Mouse (Mus musculus) midbrain, embryonic 14.5 days (tissue): ENCODE measurements around the gene Dmap1. TPM values are rescaled to one million over a fixed set of nuclear protein-coding genes. Genes with fewer than 3 reads are reported as not detected.

Source experiments
- ATAC-seq: fragments of 200-750 bp; cut with Nextera tagmentation; 2 replicates; pipeline ENCODE4 v1.8.0; 2017; ENCODE audit warnings: moderate number of reproducible peaks, moderate library complexity; ENCODE audit not compliant: low FRiP score, low TSS enrichment
- DNase-seq: peaks from one replicate; pipeline ENCODE4 v3.0.0-alpha.2; 2015
- H3K27ac ChIP-seq: fragments of 300-500 bp; sonication (generic); replicated peaks from 2 replicates; pipeline ENCODE4 v1.5.1; 2014; ENCODE audit warnings: mild to moderate bottlenecking, low read depth, low read length, moderate library complexity
- H3K27me3 ChIP-seq: fragments of 300-500 bp; sonication (generic); 2 replicates; pipeline ENCODE4 v1.6.1; 2014; ENCODE audit warnings: low read length, control low read depth, mixed read lengths; ENCODE audit not compliant: control insufficient read depth, insufficient read depth
- H3K36me3 ChIP-seq: fragments of 300-500 bp; sonication (generic); 2 replicates; pipeline ENCODE4 v1.6.1; 2014; ENCODE audit warnings: low read length, control low read depth; ENCODE audit not compliant: control insufficient read depth, insufficient read depth
- H3K4me1 ChIP-seq: fragments of 300-500 bp; sonication (generic); 2 replicates; pipeline ENCODE4 v1.6.1; 2014; ENCODE audit warnings: mild to moderate bottlenecking, antibody characterized with exemption, low read length, control low read depth; ENCODE audit not compliant: control insufficient read depth, insufficient read depth
- H3K4me2 ChIP-seq: fragments of 300-500 bp; sonication (generic); 2 replicates; pipeline ENCODE4 v1.6.1; 2014; ENCODE audit warnings: mild to moderate bottlenecking, low read length, moderate library complexity
- H3K4me3 ChIP-seq: fragments of 300-500 bp; sonication (generic); replicated peaks from 2 replicates; pipeline ENCODE4 v1.5.1; 2014; ENCODE audit warnings: low read depth, low read length
- H3K9ac ChIP-seq: fragments of 300-500 bp; sonication (generic); replicated peaks from 2 replicates; pipeline ENCODE4 v1.6.1; 2014; ENCODE audit warnings: mild to moderate bottlenecking, low read length, moderate library complexity
- H3K9me3 ChIP-seq: fragments of 300-500 bp; sonication (generic); 2 replicates; pipeline ENCODE4 v1.6.1; 2016; ENCODE audit warnings: low read length, control low read depth, mixed read lengths; ENCODE audit not compliant: control insufficient read depth
- WGBS: fragments of 180-500 bp; shearing (Covaris S2); extraction: QIAGEN DNeasy Blood & Tissue Kit; methylation state at CpG from one replicate; pipeline ENCODE4 v1.1.7; 2014; 5-methylcytosine and 5-hydroxymethylcytosine counted together
- polyA plus RNA-seq: library from polyadenylated mRNA; unstranded; fragments of >200 nt; fragmentation: Nextera tagmentation; extraction: Ambion mirVana; gene quantifications from 2 replicates; pipeline ENCODE4 v1.2.1, GENCODE M21; 2014

Dmap1 gene
- polyA plus RNA-seq, 1 experiment from 2014 or later, result 91.5 TPM

GRCm38 (mm10) chr4:117651626-117652101 is 30.4 kb downstream of the Dmap1 start:
- Histone ChIP-seq H3K4me3 (no peak overlapping the region), H3K4me2 (no peak overlapping the region), H3K36me3 (no peaks in the 10 kb centered on the region), H3K9me3 (no peaks in the 10 kb centered on the region), H3K27ac (0 out of 2 replicates have a peak overlapping the region, but pooled peaks have one; percentile 32), H3K9ac (no peak overlapping the region), H3K27me3 (no peaks in the 10 kb centered on the region), H3K4me1 (peaks cover 62% of the 10 kb centered on the region)
- DNase-seq (no peak), ATAC-seq (peak; percentile 18; the same call in 1 of the 2 replicates)
- WGBS, result 20% methylated on average over 8 of the region's 8 CpGs

- Histone ChIP-seq H3K9me3 (no peaks in the 10 kb centered on the region), H3K27ac (peak overlapping the region; percentile 86), H3K27me3 (no peaks in the 10 kb centered on the region), H3K4me2 (peak overlapping the region; percentile 33), H3K4me1 (peaks cover 63% of the 10 kb centered on the region), H3K4me3 (no peak overlapping the region), H3K36me3 (no peaks in the 10 kb centered on the region), H3K9ac (peak overlapping the region; percentile 23; the same call in 1 of the 2 replicates)
- DNase-seq (peak; percentile 79), ATAC-seq (no peak)
- 9% methylated on average over 23 of the region's 23 CpGs for WGBS
These were observed 34.9 kb downstream of the Dmap1 start for GRCm38 (mm10) chr4:117646926-117647755.

GRCm38 (mm10) chr4:117646496-117646895 is 35.6 kb downstream of the Dmap1 start:
- DNase-seq, result peak; percentile 47
- H3K4me3 ChIP-seq, result no peak overlapping the region
- peak overlapping the region; percentile 33 for H3K4me2 ChIP-seq
- no peaks in the 10 kb centered on the region for H3K27me3 ChIP-seq
- H3K9ac ChIP-seq, result peak overlapping the region; percentile 24; the same call in 1 of the 2 replicates
- peaks cover 58% of the 10 kb centered on the region for H3K4me1 ChIP-seq
- H3K36me3 ChIP-seq, result no peaks in the 10 kb centered on the region
- 22% methylated on average over 8 of the region's 8 CpGs for WGBS
- H3K27ac ChIP-seq, result peak overlapping the region; percentile 86
- 0 out of 2 replicates have a peak, but pooled peaks have one; percentile 9 for ATAC-seq
- no peaks in the 10 kb centered on the region for H3K9me3 ChIP-seq

- peaks cover 56% of the 10 kb centered on the region for H3K4me1 ChIP-seq
- ATAC-seq (0 out of 2 replicates have a peak, but pooled peaks have one; percentile 5), DNase-seq (no peak)
- no peak overlapping the region for H3K4me3 ChIP-seq
- no peaks in the 10 kb centered on the region for H3K27me3 ChIP-seq
- H3K4me2 ChIP-seq, result peak overlapping the region; percentile 48
- H3K9ac ChIP-seq, result peak overlapping the region; percentile 24; the same call in 1 of the 2 replicates
- H3K27ac ChIP-seq, result peak overlapping the region; percentile 86
- H3K36me3 ChIP-seq, result no peaks in the 10 kb centered on the region
- WGBS, result 50% methylated on average over 2 of the region's 2 CpGs
- H3K9me3 ChIP-seq, result no peaks in the 10 kb centered on the region
These were observed 36.2 kb downstream of the Dmap1 start for GRCm38 (mm10) chr4:117645859-117646258.

- Histone ChIP-seq H3K4me3 (no peak overlapping the region), H3K36me3 (no peaks in the 10 kb centered on the region), H3K9me3 (no peaks in the 10 kb centered on the region), H3K27ac (peak overlapping the region; percentile 86), H3K9ac (peak overlapping the region; percentile 24), H3K27me3 (no peaks in the 10 kb centered on the region), H3K4me1 (peaks cover 59% of the 10 kb centered on the region), H3K4me2 (peak overlapping the region; percentile 48)
- peak; percentile 83 for DNase-seq
- 2% methylated on average over 22 of the region's 22 CpGs for WGBS
- peak; percentile 83 for ATAC-seq
These were observed 37.0 kb downstream of the Dmap1 start for GRCm38 (mm10) chr4:117645031-117645435.

- WGBS, result 89% methylated on average over 1 of the region's 1 CpGs
- Histone ChIP-seq H3K27me3 (no peaks in the 10 kb centered on the region), H3K36me3 (no peaks in the 10 kb centered on the region), H3K9me3 (no peaks in the 10 kb centered on the region), H3K4me1 (peaks cover 44% of the 10 kb centered on the region), H3K4me2 (no peak overlapping the region), H3K9ac (no peak overlapping the region), H3K27ac (no peak overlapping the region), H3K4me3 (no peak overlapping the region)
- ATAC-seq (no peak), DNase-seq (no peak)
These were observed 40.3 kb downstream of the Dmap1 start for GRCm38 (mm10) chr4:117641804-117642203.

GRCm38 (mm10) chr4:117640925-117641703 is 41.0 kb downstream of the Dmap1 start:
- DNase-seq (no peak), ATAC-seq (no peak)
- H3K4me3 ChIP-seq, result no peak overlapping the region
- no peak overlapping the region for H3K9ac ChIP-seq
- peaks cover 44% of the 10 kb centered on the region for H3K4me1 ChIP-seq
- 91% methylated on average over 1 of the region's 1 CpGs for WGBS
- no peaks in the 10 kb centered on the region for H3K27me3 ChIP-seq
- no peaks in the 10 kb centered on the region for H3K36me3 ChIP-seq
- no peak overlapping the region for H3K27ac ChIP-seq
- no peak overlapping the region for H3K4me2 ChIP-seq
- H3K9me3 ChIP-seq, result no peaks in the 10 kb centered on the region

GRCm38 (mm10) chr4:117636891-117637613 is 45.0 kb downstream of the Dmap1 start:
- Histone ChIP-seq H3K4me2 (peak overlapping the region; percentile 21), H3K4me1 (peaks cover 19% of the 10 kb centered on the region), H3K9ac (peak overlapping the region; percentile 29; the same call in 1 of the 2 replicates), H3K4me3 (no peak overlapping the region), H3K27ac (peak overlapping the region; percentile 78), H3K9me3 (no peaks in the 10 kb centered on the region), H3K36me3 (no peaks in the 10 kb centered on the region), H3K27me3 (no peaks in the 10 kb centered on the region)
- ATAC-seq, result peak; percentile 58; the same call in 1 of the 2 replicates
- WGBS, result 12% methylated on average over 22 of the region's 22 CpGs
- DNase-seq, result peak; percentile 73
